Mouse (Mus musculus): Measurements from ENCODE around the gene Scap. TPM values are rescaled to one million over a fixed set of nuclear protein-coding genes. Genes with fewer than 3 reads are reported as not detected.
A peak's percentile ranks its signal among the peaks of the same experiment; 100 is the strongest.
"Not testable (repeated sequence)": the region's sequence is repeated elsewhere in the genome, so short reads cannot be mapped to it uniquely, and the experiment has no call there.

The Scap gene
- polyA plus RNA-seq, 1 experiment from 2014 or later = 16.0 TPM

DNA sequence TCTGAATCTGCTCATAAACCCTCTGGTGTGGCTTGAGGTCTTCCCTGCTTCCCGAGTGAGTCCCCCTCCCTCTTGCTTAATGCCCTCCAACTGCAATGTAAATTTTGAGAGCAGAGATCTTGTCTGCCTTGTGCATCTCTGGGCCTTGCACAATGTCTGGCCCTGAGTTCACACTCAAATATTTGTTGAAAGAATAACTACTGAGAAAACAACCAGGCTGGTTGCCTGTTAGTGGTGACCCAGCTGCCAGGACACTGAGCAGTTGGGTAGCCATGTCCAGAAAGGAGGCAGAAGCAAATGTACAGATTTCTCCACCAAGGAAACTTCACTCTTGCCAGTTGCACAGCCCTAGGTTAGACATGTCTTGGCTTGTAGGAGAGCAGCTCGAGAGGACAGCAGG is 25.3 kb downstream of the Scap start:
- H3K4me3 ChIP-seq (ENCODE audit: low read depth, low read length) = no peak overlapping the region
- no peak overlapping the region for H3K4me2 ChIP-seq
- H3K36me3 ChIP-seq (ENCODE audit: control insufficient read depth, insufficient read depth, low read length) = no peaks in the 10 kb centered on the region; the same call in 1 of the 2 replicates
- H3K27me3 ChIP-seq (ENCODE audit: control insufficient read depth, insufficient read depth, low read length) = no peaks in the 10 kb centered on the region
- no peak for ATAC-seq (replicated peaks; ENCODE audit: insufficient number of reproducible peaks, low FRiP score, low TSS enrichment)
- H3K9me3 ChIP-seq (replicated peaks; ENCODE audit: control insufficient read depth, low read length) = no peaks in the 10 kb centered on the region
- 0 out of 2 replicates have a peak, but pooled peaks cover 3% of the 10 kb centered on the region for H3K4me1 ChIP-seq (ENCODE audit: control insufficient read depth, insufficient read depth, low read length)
- 84% methylated on average over 2 of the region's 2 CpGs for WGBS (ENCODE audit: insufficient replicate concordance)
- no peak overlapping the region for H3K27ac ChIP-seq (ENCODE audit: low read depth, low read length)
- no peak overlapping the region for H3K9ac ChIP-seq (ENCODE audit: low read depth, low read length)

DNA sequence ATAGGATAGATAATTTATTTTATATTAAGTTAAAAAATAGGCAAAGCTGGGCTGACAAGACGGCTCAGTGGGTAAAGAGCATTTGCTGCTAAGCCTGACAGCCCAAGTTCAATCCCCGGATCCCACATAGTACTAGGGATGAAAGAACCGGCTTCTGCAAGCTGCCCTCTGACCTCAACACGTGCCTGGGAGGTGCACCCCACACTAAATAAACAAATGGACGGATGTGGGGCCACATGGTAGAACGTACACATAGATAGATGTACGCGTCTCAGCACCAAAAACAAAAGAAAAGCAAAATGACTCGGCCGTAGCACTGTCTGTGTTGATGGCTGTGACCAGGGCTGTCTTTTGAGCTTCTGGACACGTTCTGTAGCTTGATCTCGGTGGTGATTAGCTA is 28.2 kb downstream of the Scap start:
- 73% methylated on average over 12 of the region's 12 CpGs for WGBS (ENCODE audit: insufficient replicate concordance)
- H3K9me3 ChIP-seq (replicated peaks; ENCODE audit: control insufficient read depth, low read length) = no peaks in the 10 kb centered on the region
- H3K9ac ChIP-seq (ENCODE audit: low read depth, low read length) = no peak overlapping the region
- H3K4me1 ChIP-seq (ENCODE audit: control insufficient read depth, insufficient read depth, low read length) = no peaks in the 10 kb centered on the region
- ATAC-seq (replicated peaks; ENCODE audit: insufficient number of reproducible peaks, low FRiP score, low TSS enrichment) = no peak
- no peaks in the 10 kb centered on the region; the same call in 1 of the 2 replicates for H3K36me3 ChIP-seq (ENCODE audit: control insufficient read depth, insufficient read depth, low read length)
- H3K4me3 ChIP-seq (ENCODE audit: low read depth, low read length) = no peak overlapping the region
- H3K27ac ChIP-seq (ENCODE audit: low read depth, low read length) = no peak overlapping the region
- no peak overlapping the region for H3K4me2 ChIP-seq
- H3K27me3 ChIP-seq (ENCODE audit: control insufficient read depth, insufficient read depth, low read length) = no peaks in the 10 kb centered on the region

DNA sequence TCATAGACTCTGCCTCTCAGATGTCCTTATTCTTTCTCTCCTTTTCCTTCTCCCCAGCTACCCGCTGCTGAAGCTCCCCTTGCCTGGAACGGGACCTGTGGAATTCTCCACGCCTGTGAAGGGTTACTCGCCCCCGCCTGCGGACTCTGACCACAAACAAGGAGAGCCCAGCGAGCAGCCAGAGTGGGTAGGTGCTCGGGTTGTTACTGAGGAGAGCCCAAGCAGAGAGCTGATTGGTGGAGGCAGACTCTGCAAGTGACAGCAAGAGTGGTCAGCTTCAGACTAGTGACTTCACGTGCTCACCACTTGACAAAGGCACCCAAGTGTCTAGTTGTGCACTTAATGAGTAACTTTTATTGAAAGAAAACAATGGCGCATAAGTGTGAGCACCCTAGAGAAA is 29.2 kb downstream of the Scap start:
- WGBS (ENCODE audit: insufficient replicate concordance) = 82% methylated on average over 10 of the region's 10 CpGs

GRCm38 (mm10) chr9:110366746-110367145 is 33.7 kb downstream of the Scap start:
- Histone ChIP-seq H3K36me3 (ENCODE audit: control insufficient read depth, insufficient read depth, low read length) (no peaks in the 10 kb centered on the region; the same call in 1 of the 2 replicates), H3K9me3 (replicated peaks; ENCODE audit: control insufficient read depth, low read length) (no peaks in the 10 kb centered on the region), H3K4me2 (no peak overlapping the region), H3K4me1 (ENCODE audit: control insufficient read depth, insufficient read depth, low read length) (no peaks in the 10 kb centered on the region), H3K27me3 (ENCODE audit: control insufficient read depth, insufficient read depth, low read length) (no peaks in the 10 kb centered on the region), H3K27ac (ENCODE audit: low read depth, low read length) (no peak overlapping the region), H3K9ac (ENCODE audit: low read depth, low read length) (no peak overlapping the region), H3K4me3 (ENCODE audit: low read depth, low read length) (no peak overlapping the region)
- WGBS (ENCODE audit: insufficient replicate concordance) = 55% methylated on average over 5 of the region's 5 CpGs
- ATAC-seq (replicated peaks; ENCODE audit: insufficient number of reproducible peaks, low FRiP score, low TSS enrichment) = peak; percentile 31; the same call in 1 of the 2 replicates

More for the DNA sequence above, 29.2 kb downstream of the Scap start:
- Histone ChIP-seq H3K4me1 (ENCODE audit: control insufficient read depth, insufficient read depth, low read length) (no peaks in the 10 kb centered on the region), H3K9me3 (replicated peaks; ENCODE audit: control insufficient read depth, low read length) (no peaks in the 10 kb centered on the region), H3K4me3 (ENCODE audit: low read depth, low read length) (no peak overlapping the region), H3K4me2 (no peak overlapping the region), H3K9ac (ENCODE audit: low read depth, low read length) (no peak overlapping the region), H3K27ac (ENCODE audit: low read depth, low read length) (no peak overlapping the region), H3K27me3 (ENCODE audit: control insufficient read depth, insufficient read depth, low read length) (no peaks in the 10 kb centered on the region), H3K36me3 (ENCODE audit: control insufficient read depth, insufficient read depth, low read length) (no peaks in the 10 kb centered on the region; the same call in 1 of the 2 replicates)
- ATAC-seq (replicated peaks; ENCODE audit: insufficient number of reproducible peaks, low FRiP score, low TSS enrichment) = no peak

- Histone ChIP-seq H3K4me1 (ENCODE audit: control insufficient read depth, insufficient read depth, low read length) (no peaks in the 10 kb centered on the region), H3K4me3 (ENCODE audit: low read depth, low read length) (no peak overlapping the region), H3K27me3 (ENCODE audit: control insufficient read depth, insufficient read depth, low read length) (no peaks in the 10 kb centered on the region), H3K4me2 (no peak overlapping the region), H3K36me3 (ENCODE audit: control insufficient read depth, insufficient read depth, low read length) (peaks cover 7% of the 10 kb centered on the region; the same call in 1 of the 2 replicates), H3K9ac (ENCODE audit: low read depth, low read length) (no peak overlapping the region), H3K9me3 (replicated peaks; ENCODE audit: control insufficient read depth, low read length) (no peaks in the 10 kb centered on the region), H3K27ac (ENCODE audit: low read depth, low read length) (no peak overlapping the region)
- WGBS (ENCODE audit: insufficient replicate concordance) = 73% methylated on average over 3 of the region's 3 CpGs
- no peak for ATAC-seq (replicated peaks; ENCODE audit: insufficient number of reproducible peaks, low FRiP score, low TSS enrichment)
Measured at GRCm38 (mm10) chr9:110369860-110370259, 36.8 kb downstream of the Scap start.

DNA sequence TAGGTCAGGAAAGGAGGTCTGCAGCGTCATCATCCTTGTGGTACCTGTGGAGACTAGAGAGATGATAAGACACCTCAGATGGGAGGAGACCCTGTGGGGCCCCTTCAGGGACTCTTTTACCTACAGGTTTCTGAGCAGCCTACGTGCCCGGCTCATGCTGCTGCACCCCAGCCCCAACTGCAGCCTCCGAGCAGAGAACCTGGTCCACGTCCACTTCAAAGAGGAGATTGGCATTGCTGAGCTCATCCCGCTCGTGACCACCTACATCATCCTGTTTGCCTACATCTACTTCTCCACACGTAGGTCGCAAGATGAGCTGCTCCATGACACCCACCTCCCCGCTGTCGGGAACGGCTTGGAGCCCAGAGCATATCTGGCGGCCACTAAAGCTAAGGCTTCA is 40.8 kb downstream of the Scap start:
- Histone ChIP-seq H3K4me1 (ENCODE audit: control insufficient read depth, insufficient read depth, low read length) (no peaks in the 10 kb centered on the region), H3K36me3 (ENCODE audit: control insufficient read depth, insufficient read depth, low read length) (peaks cover 14% of the 10 kb centered on the region; the same call in 1 of the 2 replicates), H3K27ac (ENCODE audit: low read depth, low read length) (no peak overlapping the region), H3K9ac (ENCODE audit: low read depth, low read length) (no peak overlapping the region), H3K4me3 (ENCODE audit: low read depth, low read length) (no peak overlapping the region), H3K9me3 (replicated peaks; ENCODE audit: control insufficient read depth, low read length) (no peaks in the 10 kb centered on the region), H3K4me2 (no peak overlapping the region), H3K27me3 (ENCODE audit: control insufficient read depth, insufficient read depth, low read length) (no peaks in the 10 kb centered on the region)
- WGBS (ENCODE audit: insufficient replicate concordance) = 91% methylated on average over 13 of the region's 13 CpGs
- ATAC-seq (replicated peaks; ENCODE audit: insufficient number of reproducible peaks, low FRiP score, low TSS enrichment) = no peak

DNA sequence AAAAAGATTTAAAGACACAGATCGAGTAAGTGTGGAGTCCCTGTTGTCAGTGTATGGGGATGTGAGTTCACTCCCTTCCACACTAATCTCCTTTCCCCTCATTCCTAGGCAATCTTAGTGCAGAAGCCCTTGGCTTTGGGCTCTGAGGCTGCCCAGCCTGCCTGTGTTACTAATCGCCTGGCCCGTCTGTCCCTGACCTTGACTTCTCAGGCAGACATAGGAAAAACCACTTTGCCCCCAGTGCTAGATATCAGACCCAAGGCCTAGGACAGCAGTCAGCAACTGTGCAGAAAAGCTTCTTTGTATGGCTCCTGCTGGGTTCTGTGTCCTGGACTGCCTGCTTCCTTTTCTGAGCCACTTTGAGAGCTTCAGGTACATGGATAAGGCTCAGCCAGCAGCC is 42.6 kb downstream of the Scap start:
- 79% methylated on average over 3 of the region's 3 CpGs for WGBS (ENCODE audit: insufficient replicate concordance)
- H3K27ac ChIP-seq (ENCODE audit: low read depth, low read length) = no peak overlapping the region
- H3K4me3 ChIP-seq (ENCODE audit: low read depth, low read length) = no peak overlapping the region
- H3K27me3 ChIP-seq (ENCODE audit: control insufficient read depth, insufficient read depth, low read length) = no peaks in the 10 kb centered on the region
- no peaks in the 10 kb centered on the region for H3K9me3 ChIP-seq (replicated peaks; ENCODE audit: control insufficient read depth, low read length)
- no peaks in the 10 kb centered on the region for H3K4me1 ChIP-seq (ENCODE audit: control insufficient read depth, insufficient read depth, low read length)
- ATAC-seq (replicated peaks; ENCODE audit: insufficient number of reproducible peaks, low FRiP score, low TSS enrichment) = no peak
- H3K36me3 ChIP-seq (ENCODE audit: control insufficient read depth, insufficient read depth, low read length) = peaks cover 15% of the 10 kb centered on the region; the same call in 1 of the 2 replicates
- H3K9ac ChIP-seq (ENCODE audit: low read depth, low read length) = no peak overlapping the region
- no peak overlapping the region for H3K4me2 ChIP-seq

DNA sequence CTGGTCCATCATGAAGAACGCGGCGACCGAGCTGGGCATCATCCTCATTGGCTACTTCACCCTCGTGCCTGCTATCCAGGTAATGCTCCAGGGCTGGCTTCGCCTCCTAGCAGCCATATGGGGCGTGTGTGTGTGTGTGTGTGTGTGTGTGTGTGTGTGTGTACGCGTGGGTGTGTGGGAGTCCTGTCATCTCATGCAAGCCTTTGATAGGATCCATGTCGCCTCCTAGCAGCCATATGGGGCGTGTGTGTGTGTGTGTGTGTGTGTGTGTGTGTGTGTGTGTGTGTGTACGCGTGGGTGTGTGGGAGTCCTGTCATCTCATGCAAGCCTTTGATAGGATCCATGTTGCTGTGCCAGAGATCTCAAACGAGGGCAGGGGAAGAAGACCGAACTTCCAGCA is 44.6 kb downstream of the Scap start:
- peaks cover 15% of the 10 kb centered on the region; the same call in 1 of the 2 replicates for H3K36me3 ChIP-seq (ENCODE audit: control insufficient read depth, insufficient read depth, low read length)
- H3K9ac ChIP-seq (ENCODE audit: low read depth, low read length) = not testable (repeated sequence)
- WGBS (ENCODE audit: insufficient replicate concordance) = 83% methylated on average over 15 of the region's 15 CpGs

DNA sequence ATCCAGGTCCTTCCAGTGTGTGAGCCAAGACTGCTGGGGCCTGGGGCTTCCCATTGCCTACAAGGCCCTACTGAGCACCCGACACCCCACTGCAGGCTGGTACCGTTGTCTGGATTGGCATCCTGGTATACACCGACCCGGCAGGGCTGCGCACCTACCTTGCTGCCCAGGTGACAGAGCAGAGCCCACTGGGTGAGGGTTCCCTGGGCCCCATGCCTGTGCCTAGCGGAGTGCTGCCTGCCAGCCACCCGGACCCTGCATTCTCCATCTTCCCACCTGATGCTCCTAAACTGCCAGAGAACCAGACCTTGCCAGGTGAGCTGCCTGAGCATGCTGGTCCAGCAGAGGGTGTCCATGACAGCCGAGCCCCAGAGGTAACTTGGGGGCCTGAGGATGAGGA is 46.3 kb downstream of the Scap start:
- Histone ChIP-seq H3K27ac (ENCODE audit: low read depth, low read length) (no peak overlapping the region), H3K4me1 (ENCODE audit: control insufficient read depth, insufficient read depth, low read length) (peaks cover 3% of the 10 kb centered on the region; the same call in 1 of the 2 replicates), H3K9me3 (replicated peaks; ENCODE audit: control insufficient read depth, low read length) (no peaks in the 10 kb centered on the region), H3K27me3 (ENCODE audit: control insufficient read depth, insufficient read depth, low read length) (no peaks in the 10 kb centered on the region), H3K36me3 (ENCODE audit: control insufficient read depth, insufficient read depth, low read length) (peaks cover 21% of the 10 kb centered on the region), H3K4me2 (no peak overlapping the region), H3K9ac (ENCODE audit: low read depth, low read length) (no peak overlapping the region), H3K4me3 (ENCODE audit: low read depth, low read length) (no peak overlapping the region)
- no peak for ATAC-seq (replicated peaks; ENCODE audit: insufficient number of reproducible peaks, low FRiP score, low TSS enrichment)
- 87% methylated on average over 8 of the region's 8 CpGs for WGBS (ENCODE audit: insufficient replicate concordance)

More for the DNA sequence above, 44.6 kb downstream of the Scap start:
- ATAC-seq (replicated peaks; ENCODE audit: insufficient number of reproducible peaks, low FRiP score, low TSS enrichment); H3K27me3 ChIP-seq (ENCODE audit: control insufficient read depth, insufficient read depth, low read length); H3K4me2 ChIP-seq; H3K4me3 ChIP-seq (ENCODE audit: low read depth, low read length); H3K9me3 ChIP-seq (replicated peaks; ENCODE audit: control insufficient read depth, low read length); H3K4me1 ChIP-seq (ENCODE audit: control insufficient read depth, insufficient read depth, low read length); H3K27ac ChIP-seq (ENCODE audit: low read depth, low read length): not testable (repeated sequence)
